Mouse (Mus musculus) testis, adult 2 months (tissue): Measurements from ENCODE around the gene Xrcc3.

Experiments
- CTCF ChIP-seq: fragments of 200-500 bp; IDR thresholded peaks from 2 replicates; pipeline ENCODE4 v1.5.1; 2012; ENCODE audit warnings: low read depth, mild to moderate bottlenecking, inconsistent platforms, low read length, moderate library complexity; ENCODE audit not compliant: control insufficient read depth, insufficient read depth, insufficient replicate concordance
- POLR2A ChIP-seq: fragments of 200-500 bp; IDR thresholded peaks from 2 replicates; pipeline ENCODE4 v1.6.1; 2012; ENCODE audit warnings: low read depth, mild to moderate bottlenecking, inconsistent platforms, low read length, moderate library complexity; ENCODE audit not compliant: control insufficient read depth

- no peak for TF ChIP-seq CTCF
- TF ChIP-seq POLR2A = no peak
Observed at GRCm38 (mm10) chr12:111821931-111822330, 8.3 kb upstream of the Xrcc3 start.
